Mouse (Mus musculus) gastrocnemius, adult 18-20 months (tissue): ENCODE results near the gene Rpap2. TPM values are rescaled to one million over a fixed set of nuclear protein-coding genes. Genes with fewer than 3 reads are reported as not detected.

ENCODE experiments used
- DNase-seq: peaks from one replicate; pipeline ENCODE4 v3.0.0; 2021; ENCODE audit warnings: low spot score
- long read RNA-seq, 2 experiments: library from polyadenylated mRNA; stranded (forward); transcript quantifications; one replicate each; pipeline ENCODE4 v2.0.0; 2021
- total RNA-seq, 2 experiments: library from RNA; stranded (reverse); gene quantifications; 2 replicates each; pipeline ENCODE4 v1.2.3; 2021

Rpap2 gene
- total RNA-seq: 10 to 100 TPM; 11.9 to 12.5 TPM
- long read RNA-seq, experiment 1, transcript Rpap2-204 (12 exons, 2,914 nt): minor isoform, 6 of 37 reads
- long read RNA-seq, experiment 1, transcript Rpap2-201 (13 exons, 2,268 nt): major isoform, 13 of 37 reads
- long read RNA-seq, experiment 1, partial matches to known transcripts: 16 of 37 reads
- long read RNA-seq, experiment 1, other reads (novel, unspliced or antisense): 2 of 37 reads
- long read RNA-seq, experiment 2, transcript Rpap2-201 (13 exons, 2,268 nt): major isoform, 14 of 35 reads
- long read RNA-seq, experiment 2, transcript Rpap2-204 (12 exons, 2,914 nt): minor isoform, 5 of 35 reads
- long read RNA-seq, experiment 2, partial matches to known transcripts: 12 of 35 reads
- long read RNA-seq, experiment 2, other reads (novel, unspliced or antisense): 3 of 35 reads

DNA sequence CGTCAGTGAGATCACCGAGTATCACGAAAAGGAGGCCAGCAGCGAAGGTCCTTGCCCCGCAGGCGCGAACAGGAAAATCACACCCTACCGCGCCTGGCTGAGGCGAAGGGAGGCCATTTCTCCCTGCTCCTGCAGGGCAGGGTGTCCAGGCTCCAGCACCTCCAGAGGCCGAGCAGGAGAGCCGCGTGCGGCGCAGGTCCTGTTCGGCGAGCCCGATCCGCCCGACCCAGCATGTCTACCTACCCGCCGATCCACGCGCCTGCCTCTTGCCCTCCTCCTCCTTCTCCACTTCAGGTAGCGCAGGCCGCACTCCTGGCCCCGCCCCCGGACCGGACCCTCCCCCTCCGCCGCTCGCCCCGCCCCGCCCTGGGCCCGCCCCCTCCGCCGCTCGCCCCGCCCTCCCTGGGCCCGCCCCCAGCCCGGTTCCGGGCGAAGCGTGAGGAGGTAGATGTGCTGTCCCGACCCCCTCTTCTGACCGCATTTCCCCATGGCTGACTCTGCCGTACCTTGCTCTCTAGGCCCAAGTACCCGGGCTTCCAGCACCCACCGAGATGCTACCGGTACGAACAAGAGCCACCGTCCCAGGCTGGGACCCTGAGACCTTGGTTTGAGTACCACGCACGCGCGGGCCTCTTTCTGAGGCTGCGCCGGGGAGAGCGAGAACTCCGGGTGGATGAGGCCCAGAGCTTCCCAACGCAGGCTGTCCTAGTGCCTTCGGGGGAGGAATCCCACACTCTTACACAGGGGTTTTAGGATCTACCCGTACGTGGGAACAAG, at the start of gene Rpap2, which contains the start of gene Glmn:
TSS of gene Rpap2 (plus strand) at position 73 of the 777 bp plus-strand sequence.
TSS of gene Glmn (minus strand) at position 588 of the 777 bp plus-strand sequence.
- peak; percentile 76 for DNase-seq

DNA sequence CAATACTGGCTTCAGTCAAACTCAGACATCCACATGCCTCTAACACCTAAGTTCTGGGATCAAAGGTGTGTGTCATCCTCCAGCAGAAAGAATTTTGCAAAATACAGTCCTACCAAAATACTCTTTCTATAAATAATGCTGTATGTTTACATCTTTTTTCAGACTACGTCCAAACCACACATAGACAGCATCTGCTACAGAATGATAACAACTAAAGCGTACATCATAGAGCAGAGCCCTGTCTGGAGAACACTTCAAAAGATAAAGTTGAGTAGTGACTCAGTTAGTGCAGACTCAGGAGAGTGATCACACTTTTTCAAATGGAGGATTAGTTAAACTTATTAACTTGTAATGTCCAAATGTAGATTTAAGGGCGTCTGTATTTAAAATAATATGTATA, 49.2 kb upstream of the Rpap2 start:
- no peak for DNase-seq

DNA sequence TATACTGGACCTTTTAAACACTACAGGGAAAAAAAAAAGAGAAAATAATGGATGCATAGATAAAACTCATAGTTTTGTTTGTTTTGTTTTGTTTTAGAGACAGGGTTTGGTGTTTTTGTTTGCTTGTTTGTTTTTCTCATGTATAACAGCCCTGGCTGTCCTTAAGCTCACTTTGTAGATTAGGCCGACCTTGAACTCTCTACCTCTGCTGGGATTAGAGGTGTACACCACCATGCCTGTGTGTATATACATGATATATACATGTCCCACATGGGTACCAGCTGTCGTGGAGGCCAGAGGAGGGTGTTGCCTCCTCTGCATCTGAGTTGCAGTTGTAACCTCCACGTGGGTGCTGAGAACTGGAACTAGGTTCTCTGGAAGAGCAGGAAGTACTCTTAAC, 48.7 kb upstream of the Rpap2 start:
- DNase-seq: no peak

DNA sequence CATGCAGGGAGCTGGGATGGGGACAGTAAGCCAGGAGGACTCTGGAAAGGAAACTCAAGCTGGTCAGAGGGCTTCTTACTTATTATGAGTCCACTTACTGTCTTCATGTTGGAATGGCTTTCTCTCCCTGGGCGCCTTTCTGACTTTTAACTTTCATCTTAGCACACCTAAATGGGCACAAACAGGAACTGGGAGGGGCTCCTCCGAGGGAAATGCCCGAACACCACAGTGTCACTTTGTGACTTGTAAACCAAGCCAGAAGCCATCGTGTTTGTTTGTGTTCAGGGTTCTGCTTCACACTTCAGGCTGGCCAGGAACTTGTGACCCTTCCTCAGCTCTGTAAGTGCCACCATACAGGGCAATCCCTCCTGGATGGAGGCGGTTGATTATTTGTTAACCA, 42.8 kb upstream of the Rpap2 start:
- no peak for DNase-seq

DNA sequence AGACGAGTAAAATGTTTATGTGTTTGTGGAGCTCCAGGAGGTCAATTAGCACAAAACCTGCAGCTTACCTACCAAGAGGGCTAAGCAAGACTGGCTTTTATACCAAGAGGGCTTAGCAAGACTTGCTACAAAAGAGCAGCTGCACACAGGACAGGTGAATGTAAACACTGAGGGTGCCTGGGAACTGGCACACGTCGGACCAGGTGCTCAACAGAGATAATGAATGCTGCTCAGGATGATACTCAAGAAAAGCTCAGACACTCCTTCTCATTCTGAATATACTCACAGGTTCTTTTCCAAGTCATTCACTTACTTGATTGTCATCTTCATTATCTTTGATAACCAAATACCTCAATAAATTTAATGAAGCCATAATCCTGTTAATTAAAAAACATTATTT, 40.2 kb upstream of the Rpap2 start:
- DNase-seq: no peak

- DNase-seq: no peak
Measured at GRCm38 (mm10) chr5:107569148-107569547, 28.0 kb upstream of the Rpap2 start.

GRCm38 (mm10) chr5:107598380-107598779, 1.2 kb downstream of the Rpap2 start:
- DNase-seq: no peak

DNA sequence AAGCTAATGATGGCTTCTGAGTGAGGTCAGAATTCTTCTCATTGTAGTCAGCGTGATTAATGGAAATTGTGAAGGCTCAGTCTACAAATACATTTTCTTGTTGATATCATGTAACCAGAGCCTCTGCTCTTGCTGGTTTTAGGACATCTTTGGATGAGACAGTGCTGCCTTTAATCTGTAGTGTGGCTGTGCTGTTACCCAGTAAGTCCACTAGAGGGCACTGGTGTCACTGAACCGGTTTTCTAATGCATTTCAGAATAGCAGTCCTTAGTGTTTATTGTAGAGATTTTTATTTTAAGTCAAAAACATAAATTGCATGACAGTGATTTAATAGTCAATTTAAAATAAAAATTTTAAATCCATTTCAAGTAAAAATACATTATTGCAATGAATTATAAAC, 14.1 kb downstream of the Rpap2 start:
- peak; percentile 57 for DNase-seq

DNA sequence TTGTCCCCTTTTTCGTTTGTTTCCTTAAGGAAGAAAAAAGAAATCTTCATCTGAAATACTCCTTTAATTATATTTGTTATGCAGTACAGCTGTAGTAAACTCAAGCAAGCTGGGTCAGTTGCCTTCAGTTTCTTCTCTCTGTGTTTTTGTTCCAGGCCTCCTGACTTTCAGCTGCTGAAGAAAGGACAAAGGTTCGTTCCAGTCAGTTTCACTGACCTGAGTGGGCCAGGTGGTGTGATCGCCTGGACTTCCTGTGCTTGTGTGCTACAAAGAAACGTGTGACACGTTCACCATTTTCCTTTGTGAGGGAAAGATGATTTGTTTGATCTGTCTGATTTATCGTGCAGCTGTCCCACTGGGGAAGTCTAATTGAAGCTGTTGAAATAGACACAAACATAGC, 20.8 kb downstream of the Rpap2 start:
- no peak for DNase-seq

GRCm38 (mm10) chr5:107621327-107621726, 24.2 kb downstream of the Rpap2 start:
- DNase-seq: no peak

DNA sequence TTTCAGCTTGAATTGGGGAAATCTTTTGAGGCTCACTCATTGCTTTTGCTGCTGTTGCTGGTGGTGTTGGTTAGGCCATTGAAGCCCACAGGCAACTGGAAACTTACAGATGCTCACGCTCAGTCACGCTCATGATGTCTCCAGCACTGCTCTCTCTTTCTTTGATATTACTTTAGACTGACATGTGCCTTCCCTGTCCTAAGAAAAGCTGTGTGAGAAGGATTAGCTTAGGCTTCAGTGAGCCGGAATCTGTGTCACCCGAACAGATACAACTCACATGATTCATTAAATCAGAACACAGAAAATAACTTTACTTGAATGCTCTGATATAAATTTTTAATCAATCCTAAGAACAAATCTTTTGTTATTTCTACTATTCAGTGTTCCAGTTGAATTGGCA, 36.5 kb downstream of the Rpap2 start:
- no peak for DNase-seq

DNA sequence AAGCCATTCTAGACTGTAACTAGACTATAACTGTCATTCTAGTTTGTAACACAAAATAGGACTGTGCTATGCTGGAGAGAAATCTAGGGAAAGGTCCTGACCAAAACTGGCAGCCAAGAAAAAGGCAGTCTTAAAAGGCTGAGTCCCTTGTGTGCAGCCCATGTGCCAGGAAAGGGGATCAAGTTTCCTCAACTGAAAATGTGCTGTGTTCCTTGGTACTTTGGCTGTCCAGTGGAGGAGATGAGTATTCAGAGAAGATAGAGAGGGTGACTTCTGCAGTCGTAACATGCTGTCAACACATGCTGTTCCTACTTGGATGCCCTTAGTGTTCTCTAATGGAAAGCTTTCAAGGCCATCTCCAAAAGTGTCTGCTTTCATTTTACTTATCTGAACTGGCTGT, 39.9 kb downstream of the Rpap2 start:
- peak; percentile 1 for DNase-seq

DNA sequence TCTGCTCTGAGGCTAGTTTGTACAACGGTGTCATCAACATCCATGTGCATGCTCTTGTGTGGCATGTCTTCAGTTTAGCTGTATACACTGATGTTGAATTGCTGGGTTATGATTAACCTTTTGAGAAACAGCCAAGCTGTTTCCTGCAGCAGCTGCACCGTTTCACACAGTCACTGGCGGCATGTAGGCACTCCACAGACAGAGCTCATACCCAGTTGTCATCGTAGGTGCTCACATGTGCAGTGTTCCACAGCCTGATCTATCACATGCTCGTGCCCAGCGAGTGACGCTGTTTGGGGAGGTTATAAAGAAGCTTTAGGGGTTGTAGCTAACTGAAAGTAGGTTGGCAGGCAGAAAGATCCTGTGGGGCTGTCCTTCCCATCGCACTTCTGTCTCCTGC, 41.2 kb downstream of the Rpap2 start:
- no peak for DNase-seq

DNA sequence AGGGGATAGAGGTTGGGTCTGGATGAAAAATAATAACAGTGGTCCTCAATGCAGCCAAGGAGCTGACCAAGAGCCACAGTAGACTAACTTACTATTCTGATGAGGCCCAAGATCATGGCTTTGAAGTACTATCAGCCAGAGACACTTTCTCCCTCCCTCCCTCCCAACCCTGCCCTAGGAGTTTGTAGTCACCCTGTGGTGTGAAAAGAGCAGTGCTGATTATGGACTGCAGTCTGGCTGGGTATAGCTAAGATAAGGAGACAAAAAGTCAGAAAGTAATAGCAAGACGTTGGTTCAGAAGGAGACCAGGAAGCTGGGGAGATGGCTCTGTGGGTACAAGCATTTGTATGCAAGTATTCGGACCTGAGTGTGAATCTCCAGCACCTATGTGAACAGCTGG, 47.4 kb downstream of the Rpap2 start:
- no peak for DNase-seq

- no peak for DNase-seq
Measured at GRCm38 (mm10) chr5:107645935-107646334, 48.8 kb downstream of the Rpap2 start.

DNA sequence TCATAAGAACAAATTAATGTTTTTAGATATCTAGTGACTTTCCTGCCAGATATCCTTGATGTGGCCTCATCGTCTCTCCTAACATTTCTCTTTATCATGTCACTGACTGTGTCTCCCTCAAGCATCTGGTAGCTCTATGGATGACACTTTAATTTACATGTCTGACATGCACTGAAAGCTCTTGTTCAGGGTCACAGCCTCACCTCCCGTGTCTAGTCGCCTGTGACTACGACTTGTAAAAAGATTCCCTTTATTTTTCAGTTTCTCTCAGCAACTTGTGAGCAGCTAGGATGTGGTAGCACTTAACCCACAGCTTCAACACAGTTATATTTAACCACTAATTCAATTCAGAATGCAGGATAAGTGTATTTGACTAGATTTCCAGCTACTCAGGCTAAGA, 50.4 kb downstream of the Rpap2 start:
- DNase-seq: no peak

GRCm38 (mm10) chr5:107648552-107649125, 51.5 kb downstream of the Rpap2 start:
- DNase-seq: no peak

DNA sequence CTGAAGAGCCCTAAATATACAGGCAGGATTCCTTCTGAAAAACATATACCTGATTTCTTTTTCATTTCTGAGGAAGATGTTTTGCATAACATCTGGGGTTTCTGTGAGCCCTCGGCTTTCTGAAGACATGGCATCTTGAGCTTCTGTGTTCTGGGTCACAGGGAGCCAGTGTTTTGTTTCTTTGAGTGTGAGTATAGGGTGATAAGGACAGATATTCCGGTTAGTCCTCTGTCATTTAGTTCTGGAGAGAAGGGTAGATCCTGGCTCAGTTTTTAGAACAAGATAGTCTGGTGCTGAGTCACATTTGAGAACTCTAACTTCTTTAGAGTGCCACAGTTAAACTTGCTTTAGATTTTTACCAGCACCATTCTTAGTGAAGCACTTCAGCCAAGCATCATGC, 52.5 kb downstream of the Rpap2 start:
- DNase-seq: no peak

GRCm38 (mm10) chr5:107650427-107650826, 53.3 kb downstream of the Rpap2 start:
- DNase-seq: no peak

DNA sequence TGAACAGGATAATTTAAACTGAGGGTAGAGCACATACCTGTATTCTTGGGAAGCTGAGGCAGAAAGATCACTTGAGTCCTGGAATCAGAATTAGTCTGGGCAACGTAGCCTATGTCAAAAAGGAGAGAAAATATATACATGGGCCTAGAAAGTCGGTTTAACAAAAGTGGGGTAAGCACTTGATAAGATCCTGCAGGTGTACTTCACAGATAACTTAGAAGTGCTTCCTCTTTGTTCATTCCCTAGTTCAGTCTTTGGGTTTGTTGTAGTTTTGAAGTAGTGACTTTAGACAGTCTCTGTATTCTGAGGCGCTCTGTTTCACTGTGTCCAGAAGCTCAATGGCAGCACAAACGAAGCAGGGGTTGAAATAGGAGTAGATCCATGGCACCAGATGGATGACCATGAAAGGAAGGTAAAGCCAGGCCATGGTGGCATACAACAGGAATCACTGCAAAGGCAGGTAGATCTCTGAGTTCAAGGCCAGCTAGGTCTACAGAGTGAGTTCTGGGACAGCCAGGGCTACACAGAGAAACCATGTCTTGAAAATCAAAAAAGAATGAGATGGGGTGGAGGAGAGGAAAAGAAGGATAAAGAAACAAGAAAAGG, 55.0 kb downstream of the Rpap2 start:
- no peak for DNase-seq

- no peak for DNase-seq
Measured at GRCm38 (mm10) chr5:107678392-107678791, 81.2 kb downstream of the Rpap2 start.

- no peak for DNase-seq
Measured at GRCm38 (mm10) chr5:107681300-107681699, 84.1 kb downstream of the Rpap2 start.
